Mouse (Mus musculus) cerebral cortex, adult 2 months (tissue): ENCODE results near the gene Grm8.

ENCODE experiments used
- WGBS: fragments of 180-500 bp; shearing (Covaris S2); methylation state at CpG from one replicate; pipeline ENCODE4 v1.1.7; 2018; 5-methylcytosine and 5-hydroxymethylcytosine counted together

Grm8 gene

DNA sequence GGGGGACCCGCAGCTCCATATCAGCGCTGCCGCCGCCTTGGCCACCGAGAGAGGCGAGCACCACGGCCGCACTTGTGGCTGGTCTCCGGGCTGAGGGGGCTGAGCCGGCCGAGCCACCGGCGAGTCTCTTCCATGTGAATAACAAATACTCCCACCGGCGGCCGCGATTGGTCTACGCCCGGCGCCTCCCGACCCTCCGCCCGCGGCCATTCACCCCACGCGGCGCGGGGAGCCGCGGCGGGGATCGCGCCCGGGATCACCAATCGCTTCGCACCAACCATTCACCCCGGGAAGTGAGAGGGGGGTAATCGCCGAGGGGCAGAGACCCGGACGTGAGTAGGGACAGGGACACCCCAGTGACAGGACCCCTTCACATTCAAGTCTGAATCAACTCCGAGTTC is at the start of gene Grm8:
Gene Grm8, minus strand, starts transcription at position 178 of the 401 bp plus-strand sequence.
- WGBS, result under 1% methylated on average over 42 of the region's 42 CpGs

- 78% methylated on average over 19 of the region's 19 CpGs for WGBS
Observed at GRCm38 (mm10) chr6:28169851-28170539, 35.0 kb upstream of the Grm8 start.

GRCm38 (mm10) chr6:28160399-28160798 is 25.4 kb upstream of the Grm8 start:
- 72% methylated on average over 5 of the region's 5 CpGs for WGBS

DNA sequence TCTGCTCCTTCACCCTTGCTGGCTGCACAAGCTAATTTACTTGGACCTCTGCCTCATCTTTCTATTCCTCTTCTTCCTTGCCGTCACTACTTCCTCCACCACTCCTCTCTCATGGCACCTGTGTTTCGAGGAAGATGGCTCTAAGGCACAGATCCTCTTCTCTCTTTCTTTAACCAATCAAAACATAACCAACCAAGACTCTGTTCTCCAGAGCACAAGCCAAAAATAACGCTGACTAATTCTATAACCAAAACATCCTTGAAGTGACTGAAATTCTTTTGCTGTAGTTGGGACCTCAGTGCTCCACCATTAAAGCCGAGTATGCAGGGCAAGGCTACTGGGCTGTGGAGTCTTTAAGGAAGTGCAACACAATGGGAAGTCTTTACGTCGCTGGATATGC is 11.5 kb upstream of the Grm8 start:
- 79% methylated on average over 6 of the region's 6 CpGs for WGBS

GRCm38 (mm10) chr6:28142332-28142731 is 7.4 kb upstream of the Grm8 start:
- WGBS, result 22% methylated on average over 2 of the region's 2 CpGs

DNA sequence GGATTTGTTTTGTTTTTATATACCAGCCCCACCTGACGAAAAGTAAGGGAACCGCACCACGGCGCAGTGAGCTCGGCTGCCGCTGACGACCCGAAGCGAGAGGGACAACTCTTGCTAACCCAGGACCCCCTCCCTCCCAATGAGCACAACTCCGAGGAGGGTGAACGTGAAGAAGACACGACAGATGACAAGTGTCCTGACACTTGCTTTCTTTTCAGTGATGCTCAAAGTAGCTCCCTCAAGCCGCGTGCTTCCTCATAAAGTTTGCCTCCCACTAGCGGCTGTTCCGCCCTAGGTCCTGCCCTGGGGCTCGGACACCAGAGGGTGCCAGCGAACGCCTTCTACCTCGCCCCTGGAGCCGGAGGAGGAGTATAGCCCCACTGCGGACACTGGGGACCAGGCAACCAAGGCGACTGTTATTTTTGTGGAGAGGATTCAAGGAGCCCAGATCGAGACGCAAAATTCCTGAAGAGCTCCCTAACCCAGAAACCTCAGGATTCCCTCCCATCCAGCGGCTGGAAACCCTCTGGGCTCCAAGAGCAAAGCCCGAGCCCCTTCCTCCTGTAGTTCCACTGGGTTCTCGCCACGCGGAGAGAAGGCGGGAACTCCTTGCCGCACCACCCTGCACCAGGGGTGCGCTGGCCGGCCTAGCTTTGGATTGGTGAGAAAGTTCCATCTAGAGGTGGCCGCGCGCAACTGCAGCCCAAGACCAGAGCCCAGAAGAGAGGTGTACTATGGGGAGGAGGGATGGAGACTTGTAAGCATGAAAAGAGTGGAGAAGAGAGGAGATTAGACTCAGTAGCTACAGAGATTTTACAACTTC is 644 bp upstream of the Grm8 start:
- WGBS, result 1% methylated on average over 37 of the region's 37 CpGs

DNA sequence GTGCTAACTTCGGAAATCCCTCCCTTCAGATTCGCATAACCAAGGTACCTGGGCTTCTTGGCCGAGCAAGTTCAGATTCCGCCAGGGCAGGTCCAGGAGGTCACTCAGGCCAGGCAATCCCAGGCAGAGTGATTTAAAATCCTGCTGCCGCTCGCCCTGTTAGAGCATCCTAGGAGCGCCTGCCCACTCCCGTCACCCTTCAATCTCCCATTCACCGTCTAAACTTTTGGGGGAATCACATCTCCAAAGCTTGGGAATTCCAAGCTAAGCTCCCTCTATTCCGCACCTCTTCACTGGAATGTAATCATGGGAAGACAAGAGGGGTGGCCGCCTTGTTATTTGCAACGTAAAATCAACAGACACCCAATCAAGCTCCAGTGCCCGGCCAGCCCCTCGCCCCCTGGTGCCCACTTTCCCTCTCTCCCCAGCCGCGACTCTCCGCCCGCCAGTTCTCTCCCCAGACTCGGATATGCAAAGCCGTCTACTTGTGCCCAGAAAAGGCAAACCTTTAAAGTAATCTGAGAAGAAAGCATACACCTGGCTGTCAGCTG is 652 bp downstream of the Grm8 start:
- WGBS, result under 1% methylated on average over 20 of the region's 20 CpGs

DNA sequence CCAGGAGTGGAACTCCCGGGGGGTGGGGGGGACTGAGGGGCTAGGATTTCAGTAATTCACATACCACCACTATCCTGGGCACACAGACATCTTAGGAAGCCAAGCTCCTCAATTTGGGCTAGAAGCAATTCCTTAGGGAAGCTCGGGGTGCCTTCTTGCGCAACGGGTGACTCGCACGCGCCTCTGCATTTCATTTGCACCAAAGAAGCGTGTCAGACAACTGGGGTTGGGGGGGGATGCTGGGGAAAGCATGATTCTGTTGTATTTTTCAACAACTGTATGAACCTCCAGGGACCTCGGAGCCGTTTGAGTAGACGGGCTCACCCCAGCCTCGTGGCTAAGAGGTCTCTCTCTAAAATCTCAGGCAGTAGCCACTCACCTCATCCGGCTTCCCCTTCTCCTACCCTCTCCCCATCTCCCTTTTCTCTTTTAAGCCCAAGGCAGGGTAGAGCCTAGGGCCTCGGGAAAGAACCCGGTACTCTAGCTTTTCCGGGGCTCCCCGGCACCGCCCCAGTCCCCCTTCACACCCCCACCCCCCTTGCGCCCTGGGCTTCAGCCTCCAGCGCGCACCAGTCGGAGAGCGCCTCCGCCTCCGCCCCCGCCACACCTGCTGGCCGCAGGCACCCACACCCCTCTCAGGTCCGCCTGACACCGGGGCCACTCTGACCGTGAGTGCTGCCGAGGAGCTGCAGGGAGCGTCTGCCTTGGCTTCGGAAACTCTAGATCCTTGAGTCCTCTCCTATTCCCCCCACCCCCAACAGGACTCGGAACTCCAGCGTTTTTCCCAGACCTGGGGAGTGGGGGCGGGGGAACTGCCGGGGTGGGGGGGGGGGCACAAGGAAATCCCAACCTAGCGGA is 1.5 kb downstream of the Grm8 start:
- WGBS, result 2% methylated on average over 37 of the region's 38 CpGs

DNA sequence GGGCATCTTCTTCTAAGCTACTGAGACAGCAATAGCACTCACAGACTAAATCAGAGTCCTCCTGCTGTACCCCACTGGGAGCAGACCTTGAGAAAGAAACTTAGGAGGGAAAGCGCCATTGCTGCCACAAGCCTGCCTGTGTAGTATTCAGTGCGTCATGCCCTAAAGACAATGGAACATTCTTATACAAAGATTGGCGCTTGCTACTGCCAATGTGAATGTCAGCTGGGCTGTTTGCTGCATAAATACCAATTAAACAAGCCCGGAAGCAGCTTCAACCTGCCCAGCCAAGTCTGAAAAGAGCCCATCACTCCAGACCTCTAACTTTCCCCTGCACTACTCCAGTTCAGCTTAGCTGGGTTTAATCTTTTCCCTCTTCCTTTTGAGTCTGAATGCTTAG is 2.9 kb downstream of the Grm8 start:
- 35% methylated on average over 4 of the region's 4 CpGs for WGBS

DNA sequence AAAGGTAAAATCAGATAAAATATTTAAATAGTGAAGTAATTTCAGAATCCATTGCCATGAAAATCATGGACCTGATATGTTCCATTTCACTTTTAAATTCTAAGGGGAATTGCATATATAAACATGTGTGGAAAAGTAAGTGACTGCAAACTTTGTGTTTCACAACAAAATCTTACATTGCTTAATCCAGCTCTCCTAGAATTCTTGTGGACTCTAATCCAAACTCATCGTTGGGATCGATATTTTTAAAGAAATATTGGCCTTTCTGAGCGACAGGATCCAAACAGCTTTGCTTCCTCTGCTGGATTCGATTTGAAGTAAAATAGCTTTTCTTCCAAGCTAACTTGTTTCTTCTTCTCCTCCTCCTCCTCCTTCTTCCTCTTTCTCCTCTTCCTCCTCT is 6.1 kb downstream of the Grm8 start:
- WGBS, result 93% methylated on average over 4 of the region's 4 CpGs

DNA sequence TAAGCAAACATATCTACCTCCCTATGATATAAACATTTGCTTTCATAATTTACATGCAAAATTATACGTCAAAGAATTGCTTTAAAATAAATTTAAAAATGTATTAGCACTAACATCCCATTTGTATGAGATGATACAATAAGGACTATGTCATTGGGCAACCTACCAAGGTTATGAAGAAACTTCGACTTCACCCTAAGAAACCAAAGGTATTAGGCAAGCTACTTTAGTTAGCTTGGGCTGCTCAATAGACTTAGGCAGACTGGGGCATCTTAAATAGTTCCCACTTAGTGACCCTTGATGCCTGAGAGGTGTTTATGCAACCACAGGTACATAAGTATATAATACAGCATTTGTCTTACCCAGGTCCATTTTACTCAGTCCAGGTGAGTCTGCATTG is 19.5 kb downstream of the Grm8 start:
- 93% methylated on average over 2 of the region's 2 CpGs for WGBS

GRCm38 (mm10) chr6:28114916-28115315 is 20.1 kb downstream of the Grm8 start:
- WGBS, result 74% methylated on average over 1 of the region's 1 CpGs

- WGBS, result 66% methylated on average over 8 of the region's 8 CpGs
Observed at GRCm38 (mm10) chr6:28111551-28111950, 23.4 kb downstream of the Grm8 start.

DNA sequence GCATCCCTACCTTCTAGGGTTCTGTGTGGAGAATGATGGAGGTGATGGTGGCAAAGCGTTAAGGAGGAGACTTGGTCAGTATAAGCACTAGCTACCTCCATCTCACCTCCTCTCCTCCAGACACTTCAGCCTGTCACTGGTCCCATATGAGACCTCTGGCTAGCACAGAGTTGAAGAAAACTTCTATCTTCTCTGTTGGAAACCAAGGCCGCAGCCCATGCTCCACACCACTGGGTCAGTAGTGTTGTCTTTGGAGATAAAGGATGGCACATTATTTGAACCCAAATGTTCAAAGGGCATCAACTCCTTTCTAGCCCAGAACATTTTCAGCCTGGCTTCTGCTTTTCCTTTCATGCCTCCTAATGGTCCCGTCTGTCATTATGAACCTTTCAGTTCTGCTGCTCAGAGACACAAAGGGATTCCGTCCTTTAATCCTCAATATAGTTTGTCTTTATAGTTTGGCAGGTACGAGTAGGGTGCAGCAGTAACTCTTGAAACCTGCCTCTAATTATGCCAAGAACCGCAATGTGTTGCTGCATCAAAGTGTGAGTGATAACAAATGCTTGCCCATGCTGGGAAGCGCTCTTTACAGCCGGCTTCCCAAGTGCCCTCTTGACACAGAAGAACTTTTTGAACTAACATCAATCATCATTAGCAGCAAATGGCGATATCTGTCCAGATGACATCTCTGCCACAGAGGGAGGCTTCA is 32.2 kb downstream of the Grm8 start:
- WGBS, result 80% methylated on average over 9 of the region's 9 CpGs

DNA sequence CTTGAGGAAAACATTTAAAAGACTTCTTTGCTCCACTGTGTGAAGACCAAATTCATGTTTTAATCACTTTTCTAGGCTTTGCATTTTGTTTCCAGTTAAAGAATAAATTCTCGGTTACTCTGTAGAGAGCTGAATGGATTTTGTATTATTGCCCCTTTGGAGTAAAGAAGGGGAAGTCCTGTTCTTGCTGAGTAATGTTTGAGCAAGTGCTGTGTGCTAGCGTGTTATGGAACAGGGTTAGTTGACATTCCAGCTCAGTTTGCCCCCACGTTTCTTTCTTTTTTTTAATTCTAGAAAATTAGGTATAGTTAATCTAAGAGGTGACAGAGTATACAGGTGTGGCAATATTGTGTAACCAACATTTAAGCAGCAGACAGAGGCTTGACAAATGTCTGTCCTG is 35.0 kb downstream of the Grm8 start:
- 83% methylated on average over 3 of the region's 3 CpGs for WGBS

- WGBS, result 58% methylated on average over 6 of the region's 6 CpGs
Observed at GRCm38 (mm10) chr6:28092511-28092910, 42.5 kb downstream of the Grm8 start.

- WGBS, result 44% methylated on average over 3 of the region's 3 CpGs
Observed at GRCm38 (mm10) chr6:28091836-28092235, 43.1 kb downstream of the Grm8 start.

DNA sequence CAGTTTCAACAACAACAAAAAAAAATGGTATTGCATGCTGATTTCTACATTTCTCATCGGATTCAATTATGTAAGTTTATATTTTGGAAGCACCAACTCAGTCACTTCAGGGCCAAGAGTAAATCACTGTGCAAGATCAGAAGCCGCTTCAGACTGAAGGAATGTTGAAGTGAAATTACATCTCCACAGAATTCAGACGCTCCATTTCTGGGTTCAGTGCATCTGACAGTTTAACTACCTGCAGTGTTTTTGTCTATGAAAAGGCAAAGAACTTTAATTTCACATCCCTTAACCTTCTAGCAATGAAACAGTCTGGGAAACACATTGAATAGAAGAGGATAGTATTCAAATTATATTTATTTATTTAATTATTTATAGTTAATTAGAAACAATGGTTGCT is 59.4 kb downstream of the Grm8 start:
- 77% methylated on average over 3 of the region's 3 CpGs for WGBS

DNA sequence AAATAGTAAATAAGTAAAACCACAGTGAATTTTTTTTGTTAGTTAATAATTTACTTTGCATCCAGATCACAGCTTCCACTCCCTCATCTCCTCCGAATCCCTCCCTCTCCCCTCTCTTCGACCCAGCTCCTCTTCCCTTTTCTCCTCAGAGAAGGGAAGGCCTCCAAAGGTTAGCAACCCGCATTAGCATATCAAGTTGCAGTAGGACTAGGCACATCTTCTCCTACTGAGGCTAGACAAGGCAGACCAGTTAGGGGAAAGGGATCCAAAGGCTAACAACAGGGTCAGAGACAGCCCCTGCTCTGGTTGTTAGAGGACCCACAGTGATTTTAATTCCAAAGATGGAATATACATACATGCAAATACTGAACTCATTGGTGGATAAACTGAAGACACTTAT is 60.5 kb downstream of the Grm8 start:
- 70% methylated on average over 3 of the region's 3 CpGs for WGBS

GRCm38 (mm10) chr6:28051966-28052365 is 83.0 kb downstream of the Grm8 start:
- WGBS, result 72% methylated on average over 2 of the region's 2 CpGs

GRCm38 (mm10) chr6:28042339-28042738 is 92.6 kb downstream of the Grm8 start:
- 79% methylated on average over 3 of the region's 3 CpGs for WGBS
